Mouse (Mus musculus): ENCODE results near the gene Kynu.

DNA sequence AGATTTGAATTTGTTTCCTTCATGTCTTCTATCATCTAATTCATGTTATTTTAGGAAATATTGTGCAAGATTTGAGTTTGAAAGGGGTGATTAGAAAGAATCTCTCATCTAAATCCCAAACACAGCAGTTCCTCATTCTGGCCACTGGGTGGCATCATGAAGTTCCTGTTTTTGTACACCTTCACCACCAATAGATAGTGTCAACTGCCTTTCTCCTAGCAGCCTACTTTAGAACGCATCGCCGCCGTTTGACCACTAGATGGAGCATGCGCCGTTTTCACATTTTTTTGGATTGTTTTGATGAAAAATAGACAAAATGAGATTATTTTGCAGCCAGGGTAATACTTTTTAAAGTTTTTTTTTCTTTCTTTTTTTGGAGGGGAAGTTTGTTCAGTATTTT lies 118.5 kb downstream of the Kynu start:
- peak; percentile 82; the same call in 1 of the 2 replicates for TF ChIP-seq CTCF (IDR thresholded peaks at IDR 0.05; ENCODE audit: borderline replicate concordance, extremely low read depth, insufficient read depth, insufficient read length)
- no peak for TF ChIP-seq POLR2A (IDR thresholded peaks at IDR 0.05; ENCODE audit: borderline replicate concordance, extremely low read depth, insufficient read depth, insufficient read length, poor library complexity, severe bottlenecking)

Data from brain, embryonic 14.5 days (tissue).